Mouse (Mus musculus) ovary, postnatal 14 days (tissue): ENCODE measurements around the gene Dazap2.

ENCODE experiments used
- DNase-seq: peaks from one replicate; pipeline ENCODE4 v3.0.0; 2022; ENCODE audit warnings: low spot score

Gene Dazap2

DNA sequence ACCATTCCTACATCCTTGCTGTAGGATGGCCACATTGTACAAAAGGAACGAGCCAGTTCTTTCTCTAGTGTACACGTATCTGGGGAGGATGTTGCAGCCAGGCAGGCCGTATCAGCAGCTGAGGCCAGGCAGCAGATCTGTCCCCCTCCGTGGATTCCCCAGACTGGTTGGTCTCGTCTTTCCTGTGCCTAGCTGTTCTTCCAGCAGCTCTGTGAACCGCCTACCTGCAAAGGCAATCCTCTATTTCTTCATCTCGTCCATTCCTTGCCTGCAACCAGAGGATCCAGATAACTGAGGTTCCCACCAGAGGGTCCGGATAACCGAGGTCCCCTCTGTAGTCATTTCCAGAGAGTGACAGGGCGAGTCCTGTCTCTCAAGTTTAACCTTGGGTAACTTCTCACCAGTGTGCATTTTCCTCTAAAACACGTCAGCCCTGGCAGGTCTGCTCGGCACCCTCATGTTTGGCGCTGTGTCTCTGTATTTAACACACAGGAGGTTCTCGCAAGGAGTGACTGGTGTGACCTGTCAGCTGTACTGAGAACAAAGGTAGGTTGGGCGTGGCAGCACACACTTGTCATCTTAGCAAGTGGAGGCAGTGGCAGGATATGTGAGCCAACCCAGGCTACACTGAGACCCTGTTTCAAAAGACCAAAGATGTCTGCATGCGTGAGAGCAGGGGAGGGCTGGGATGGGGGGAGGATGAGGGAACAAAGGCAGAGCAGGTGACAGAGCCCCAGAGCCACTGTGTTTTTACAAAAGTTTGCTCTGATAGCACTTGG is 25.0 kb downstream of the Dazap2 start:
- DNase-seq, result no peak

DNA sequence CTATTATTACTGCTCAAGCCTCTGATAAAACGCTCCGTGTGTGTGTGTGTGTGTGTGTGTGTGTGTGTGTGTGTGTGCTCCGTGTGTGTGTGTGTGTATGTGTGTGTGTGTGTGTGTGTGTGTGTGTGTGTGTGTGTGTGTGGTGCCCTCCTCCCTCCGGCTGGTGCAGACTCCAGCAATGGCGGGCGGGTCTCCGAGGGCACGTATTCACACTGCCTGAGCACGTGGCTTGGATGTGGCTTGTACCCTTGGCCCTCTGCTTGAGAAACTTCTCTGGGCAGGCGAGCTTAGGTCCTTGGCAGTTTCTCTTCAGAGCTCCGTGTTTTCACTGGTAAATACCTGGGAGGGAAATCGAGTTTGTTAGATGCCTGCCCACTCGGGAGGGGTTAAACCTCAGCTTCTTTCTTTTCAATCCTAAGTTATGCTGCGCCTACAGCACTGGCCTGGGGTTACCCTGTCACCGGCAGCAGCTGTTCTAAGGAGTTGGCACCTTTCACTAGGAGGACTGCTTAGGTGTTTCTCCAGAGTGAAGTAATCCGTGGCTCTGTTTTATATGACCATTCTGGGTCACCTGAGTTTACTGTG is 26.2 kb downstream of the Dazap2 start:
- DNase-seq, result no peak

DNA sequence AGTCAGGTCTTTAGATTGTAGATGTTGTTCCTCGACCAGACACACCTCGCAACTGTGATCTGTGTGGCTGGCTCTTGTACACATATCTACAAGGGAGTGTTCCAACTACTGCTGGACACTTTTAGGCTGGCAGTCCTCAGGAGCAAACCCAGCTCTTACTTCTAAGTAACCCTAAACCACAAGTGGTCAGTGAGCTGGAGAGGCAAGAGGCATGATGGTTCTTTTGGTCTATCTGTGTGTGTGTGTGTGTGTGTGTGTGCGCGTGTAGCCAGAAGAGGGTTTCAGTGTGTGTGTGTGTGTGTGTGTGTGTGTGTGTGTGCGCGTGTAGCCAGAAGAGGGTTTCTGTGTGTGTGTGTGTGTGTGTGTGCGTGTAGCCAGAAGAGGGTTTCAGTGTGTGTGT is 27.3 kb downstream of the Dazap2 start:
- no peak for DNase-seq

DNA sequence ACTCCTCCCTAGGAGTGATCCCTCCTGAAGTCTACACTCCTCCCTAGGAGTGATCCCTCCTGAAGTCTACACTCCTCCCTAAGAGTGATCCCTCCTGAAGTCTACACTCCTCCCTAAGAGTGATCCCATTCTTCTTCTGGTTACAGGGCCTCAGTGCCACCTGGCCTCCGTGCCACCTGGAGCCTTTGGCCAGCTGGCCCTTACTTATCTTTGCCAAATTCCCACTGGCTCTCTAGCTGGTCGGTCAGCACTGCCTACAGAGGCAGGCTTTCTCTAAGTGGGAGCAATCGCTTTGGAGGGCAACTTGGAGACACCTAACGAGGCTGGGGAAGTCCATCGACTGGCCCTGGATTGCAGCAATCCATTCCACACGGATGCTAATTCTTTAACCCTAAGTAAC is 31.0 kb downstream of the Dazap2 start:
- no peak for DNase-seq

DNA sequence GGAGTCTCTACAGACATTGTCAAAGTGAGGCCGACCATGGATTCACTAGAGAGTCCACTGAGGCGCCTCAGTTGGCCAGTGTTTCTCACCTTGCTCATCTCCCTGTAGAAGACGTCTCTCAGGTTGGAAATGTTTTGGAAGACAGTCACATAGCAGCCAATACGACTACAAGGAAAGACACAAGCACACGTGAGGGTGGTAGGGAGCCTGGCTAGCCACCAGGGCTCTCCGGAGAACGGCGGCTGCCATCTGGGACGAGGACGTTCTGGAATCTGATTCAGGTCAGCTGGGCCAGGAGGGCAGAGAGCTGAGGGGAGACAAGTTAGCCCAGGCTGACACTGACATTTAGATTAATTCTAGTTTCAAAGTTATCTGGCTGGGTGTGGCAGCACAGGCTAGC is 35.0 kb downstream of the Dazap2 start:
- no peak for DNase-seq

DNA sequence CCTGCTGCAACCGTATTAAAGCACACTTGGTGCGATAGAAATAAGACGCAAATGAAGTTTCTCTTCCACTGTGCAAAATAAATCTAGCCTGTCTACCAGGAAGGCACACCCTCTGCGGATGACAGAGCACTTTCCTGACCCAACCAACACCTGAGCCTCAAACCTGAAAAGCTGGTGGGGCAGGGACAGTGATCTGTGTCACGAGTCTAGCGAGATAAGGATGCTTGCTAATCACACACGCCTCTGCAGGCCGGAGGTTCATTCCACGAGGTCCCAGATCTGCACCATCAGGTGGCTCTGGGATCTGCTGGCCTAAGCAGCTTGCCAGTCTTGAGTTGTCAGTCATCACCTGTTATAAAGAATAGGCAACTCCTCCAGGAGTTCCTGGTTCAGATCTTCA is 36.5 kb downstream of the Dazap2 start:
- DNase-seq, result no peak

DNA sequence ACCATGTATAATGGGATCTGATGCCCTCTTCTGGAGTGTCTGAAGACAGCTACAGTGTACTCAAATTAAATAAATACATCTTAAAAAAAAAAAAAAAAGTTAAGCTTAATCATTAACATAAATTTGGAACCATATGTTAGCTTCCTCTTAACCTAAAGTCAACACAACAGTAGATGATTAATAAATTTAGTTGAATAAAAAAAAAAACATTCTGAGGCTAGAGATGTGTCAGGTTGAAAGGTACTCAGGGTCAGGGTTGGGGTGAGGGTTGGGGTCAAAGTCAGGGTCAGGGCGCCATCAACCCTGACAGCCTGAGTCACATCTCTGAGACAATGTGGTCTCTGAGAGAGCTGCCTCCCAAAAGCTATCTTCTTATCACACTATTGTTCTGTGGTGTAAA is 39.1 kb downstream of the Dazap2 start:
- no peak for DNase-seq

DNA sequence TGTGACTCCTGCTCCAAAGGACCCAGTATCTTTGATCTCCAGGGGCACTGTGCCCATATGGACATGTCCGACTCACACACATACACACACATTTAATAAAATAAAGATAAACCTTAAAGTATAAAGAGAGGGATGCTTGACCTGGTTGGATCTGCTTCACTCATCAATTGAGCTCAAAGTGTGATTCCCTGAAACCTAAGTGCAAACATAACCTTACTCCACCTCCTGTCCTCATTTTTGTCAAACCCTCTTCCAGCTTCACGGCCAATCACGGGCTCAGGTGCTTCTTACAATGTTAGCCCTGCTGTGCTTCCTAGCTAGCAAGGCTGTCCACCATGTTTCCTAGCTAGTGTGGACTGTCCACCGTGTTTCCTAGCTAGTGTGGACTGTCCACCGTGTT is 40.1 kb downstream of the Dazap2 start:
- DNase-seq, result no peak

DNA sequence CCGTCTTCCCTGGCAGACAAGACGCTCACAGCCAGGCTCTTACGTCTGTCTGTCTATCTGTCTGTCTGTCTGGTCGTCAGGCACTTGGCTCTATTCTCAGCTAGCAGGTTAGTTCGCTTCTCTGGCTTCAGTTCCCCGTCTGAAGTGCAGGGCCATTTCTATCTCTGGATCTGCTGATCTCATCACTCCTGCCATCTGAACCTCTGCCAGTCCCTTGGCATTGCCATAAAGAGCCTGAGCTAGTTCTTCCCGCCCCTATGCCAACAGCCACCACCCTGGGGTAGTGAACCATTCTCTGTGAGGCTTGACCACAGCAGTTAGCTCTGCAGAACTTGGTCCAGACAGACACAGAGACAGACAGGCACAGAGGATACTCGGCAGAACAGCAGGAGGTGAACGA is 45.2 kb downstream of the Dazap2 start:
- DNase-seq, result no peak

DNA sequence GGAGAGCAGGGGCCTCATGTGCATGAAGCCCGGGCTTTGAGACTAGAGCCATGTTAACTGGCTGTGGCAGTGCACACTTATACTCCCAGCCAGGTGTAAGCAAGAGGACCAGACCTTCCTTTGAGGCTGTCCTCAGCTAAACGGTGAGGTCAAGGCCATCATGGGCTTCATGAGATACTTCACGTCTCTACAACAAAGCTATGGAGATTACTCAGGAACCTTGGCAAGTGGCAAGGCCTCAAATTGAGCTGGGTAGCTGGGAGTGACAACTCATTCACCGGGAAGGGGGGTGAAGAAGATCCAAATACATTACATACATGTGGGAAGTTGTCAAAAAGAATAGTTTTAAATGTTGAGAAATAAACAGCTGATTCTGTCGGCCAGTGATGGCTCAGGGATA is 45.7 kb downstream of the Dazap2 start:
- no peak for DNase-seq

DNA sequence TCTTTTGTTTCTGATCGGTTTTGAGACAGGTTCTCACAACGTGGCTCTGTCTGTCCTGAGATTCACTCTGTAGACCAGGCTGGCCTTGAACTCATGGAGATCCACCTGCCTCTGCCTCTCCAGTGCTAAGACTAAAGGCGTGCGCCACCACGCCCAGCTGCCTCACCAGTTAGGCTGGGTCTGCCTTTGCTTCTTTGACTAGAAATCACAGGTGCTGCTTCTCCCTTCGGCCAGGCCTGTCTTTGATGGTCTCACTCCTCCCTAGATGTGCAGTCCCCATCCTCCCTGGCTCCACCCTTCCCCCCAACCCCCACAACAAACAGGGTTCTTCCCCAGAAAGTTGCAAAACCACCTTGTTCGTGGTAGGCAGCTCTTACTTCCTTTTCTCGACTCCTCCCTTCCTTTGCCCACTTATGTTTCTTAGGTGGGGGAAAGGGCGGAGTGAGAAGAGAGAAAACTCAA is 49.7 kb downstream of the Dazap2 start:
- DNase-seq, result no peak

DNA sequence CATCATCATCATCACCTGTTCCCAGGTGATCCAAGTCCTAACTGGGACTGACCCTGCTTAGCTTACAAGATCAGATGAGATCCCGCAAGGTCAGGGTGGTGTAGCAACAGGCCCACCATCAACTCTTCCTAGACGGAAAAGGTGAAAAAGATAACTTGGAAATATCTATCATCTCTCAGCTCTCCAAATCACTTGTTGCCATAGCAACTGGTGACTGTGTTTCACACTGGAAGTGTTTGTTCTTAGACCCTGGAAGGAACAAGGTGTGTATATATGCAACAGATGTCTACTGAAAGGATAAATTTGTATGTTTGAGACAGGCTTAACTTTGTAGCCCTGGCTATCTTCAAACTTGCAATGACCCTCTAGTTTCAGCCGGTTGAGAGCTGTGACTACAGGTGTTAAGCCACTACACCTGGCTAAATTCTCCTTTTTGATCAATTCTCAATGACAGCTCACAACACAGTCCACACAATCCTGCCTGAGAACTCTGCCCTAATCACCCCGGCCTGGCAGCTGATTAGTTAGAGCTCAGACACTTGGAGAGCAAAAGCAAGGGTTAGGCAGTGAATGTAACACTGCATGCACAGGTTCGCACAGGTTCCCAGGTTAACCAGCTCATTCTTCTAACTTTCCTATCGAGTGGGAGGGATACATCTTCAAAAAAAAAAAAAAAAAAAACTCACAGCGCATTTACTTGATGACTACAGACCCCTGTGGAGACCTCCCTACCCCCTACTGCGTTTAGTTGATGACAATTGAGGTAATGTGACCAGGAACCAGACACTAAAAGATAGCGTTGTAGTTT is 50.5 kb downstream of the Dazap2 start:
- DNase-seq, result no peak

DNA sequence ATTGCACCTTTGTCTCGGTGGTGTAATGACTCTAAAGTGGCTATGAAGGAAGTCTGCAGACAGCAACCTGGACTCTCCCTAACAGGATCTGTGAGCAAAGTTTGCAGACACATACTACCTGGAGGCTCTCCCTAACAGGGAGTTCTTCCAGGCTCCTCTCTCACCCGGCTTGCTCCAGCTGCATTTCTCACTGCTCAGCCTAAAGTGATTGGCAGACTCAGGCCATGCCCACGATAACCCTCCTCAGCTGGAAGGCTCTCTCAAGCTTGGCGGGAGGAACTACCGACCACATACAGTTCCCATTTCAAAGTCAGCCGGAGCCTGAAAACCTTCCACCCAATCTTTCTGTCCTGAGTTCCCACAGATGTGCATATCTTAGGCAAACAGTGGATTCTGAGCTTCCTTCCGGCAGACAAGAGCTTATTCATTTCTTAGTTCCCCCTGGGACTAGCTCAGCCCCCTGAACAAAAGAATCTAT is 51.1 kb downstream of the Dazap2 start:
- DNase-seq, result no peak

DNA sequence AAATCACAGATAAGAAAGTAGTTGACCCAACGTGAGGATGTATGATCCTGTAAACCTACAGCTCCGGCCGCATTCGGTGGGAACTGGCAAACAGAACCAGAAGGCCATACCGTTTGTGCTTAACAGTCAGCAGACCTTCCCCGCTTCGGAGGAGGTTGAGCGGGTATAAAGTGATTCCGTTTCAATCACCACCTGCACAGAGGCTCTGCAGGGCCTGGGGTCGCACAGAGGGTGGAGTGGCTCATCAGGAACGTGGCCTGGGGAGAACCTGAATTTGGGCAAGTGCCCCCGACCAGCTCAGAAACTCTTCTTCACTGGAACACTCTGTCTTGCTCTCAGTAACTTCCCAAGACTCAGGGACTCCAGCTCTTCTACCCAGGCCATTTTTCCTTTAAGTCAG is 51.7 kb downstream of the Dazap2 start:
- no peak for DNase-seq

DNA sequence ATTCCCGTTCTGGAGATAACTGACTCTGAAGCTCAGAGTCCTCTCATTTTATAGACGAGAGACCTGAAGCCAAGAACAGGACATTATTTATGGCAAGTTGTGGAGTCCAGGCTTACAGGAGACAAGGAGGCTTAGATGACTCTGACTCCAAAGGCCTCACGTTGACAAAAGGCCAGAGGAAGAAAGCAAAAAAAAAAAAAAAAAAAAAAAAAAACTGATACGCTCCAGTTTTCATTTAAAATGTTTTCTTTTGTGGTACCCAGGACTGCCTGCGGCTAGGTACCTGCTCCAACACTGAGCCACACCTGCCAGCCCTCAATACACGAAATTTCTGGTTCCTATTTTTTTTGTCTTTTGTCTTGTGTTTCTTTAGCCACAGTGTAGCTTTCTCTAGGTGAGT is 52.3 kb downstream of the Dazap2 start:
- DNase-seq, result no peak

DNA sequence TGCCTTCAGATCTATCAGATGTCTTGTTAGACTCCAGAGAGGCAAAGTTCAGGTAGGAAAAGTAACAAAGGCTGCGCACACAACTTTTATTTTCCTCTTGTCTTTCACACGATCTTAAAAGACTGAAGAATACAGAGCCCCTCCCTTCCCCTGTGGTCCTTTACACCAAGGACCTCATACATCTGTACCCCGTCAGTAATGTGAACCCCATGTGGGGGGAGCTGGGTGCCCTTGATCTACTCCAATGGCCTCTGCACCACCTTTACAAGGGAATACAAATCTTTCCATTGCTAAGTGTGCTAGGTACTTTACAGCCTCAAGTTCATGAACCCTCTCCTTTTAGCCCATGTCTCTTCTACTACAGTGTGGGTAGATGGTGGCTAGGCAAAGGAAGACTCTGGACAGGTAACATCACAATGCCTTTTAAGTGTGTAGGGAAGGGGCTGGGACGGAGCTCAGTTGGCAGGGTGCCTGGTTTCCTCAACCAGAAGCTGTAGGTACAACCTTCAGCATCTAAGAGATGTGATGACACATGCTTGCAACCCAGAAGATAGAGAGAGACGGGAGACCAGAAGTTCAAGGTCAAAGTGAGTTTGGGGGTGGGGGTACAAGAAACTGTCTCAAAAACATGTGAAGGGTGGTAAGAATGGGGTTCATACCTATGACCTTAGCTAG is 52.9 kb downstream of the Dazap2 start:
- no peak for DNase-seq

DNA sequence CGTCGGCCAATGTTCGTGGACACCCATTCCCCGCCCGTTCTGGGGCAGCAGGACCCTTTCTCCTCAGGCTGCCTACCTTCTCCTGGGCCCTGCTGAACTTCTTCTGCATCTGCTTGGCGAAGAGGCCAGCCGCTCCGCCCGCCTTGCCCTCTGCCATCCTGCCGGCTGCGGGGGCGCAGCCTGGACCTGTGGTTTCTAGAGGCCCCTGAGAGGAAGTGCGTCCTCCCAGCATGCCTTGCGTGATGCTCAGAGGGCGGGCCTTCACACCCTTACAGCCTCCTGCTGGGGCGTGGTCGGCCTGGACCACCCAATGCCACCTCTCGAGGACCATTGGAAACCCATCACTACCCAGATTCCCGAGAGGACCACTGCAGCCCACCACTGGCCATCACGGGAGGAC is 54.2 kb downstream of the Dazap2 start, which contains the start of gene Bin2:
Gene Bin2 (minus strand): TSS at position 217 of the 400 bp plus-strand sequence.
- DNase-seq, result no peak

DNA sequence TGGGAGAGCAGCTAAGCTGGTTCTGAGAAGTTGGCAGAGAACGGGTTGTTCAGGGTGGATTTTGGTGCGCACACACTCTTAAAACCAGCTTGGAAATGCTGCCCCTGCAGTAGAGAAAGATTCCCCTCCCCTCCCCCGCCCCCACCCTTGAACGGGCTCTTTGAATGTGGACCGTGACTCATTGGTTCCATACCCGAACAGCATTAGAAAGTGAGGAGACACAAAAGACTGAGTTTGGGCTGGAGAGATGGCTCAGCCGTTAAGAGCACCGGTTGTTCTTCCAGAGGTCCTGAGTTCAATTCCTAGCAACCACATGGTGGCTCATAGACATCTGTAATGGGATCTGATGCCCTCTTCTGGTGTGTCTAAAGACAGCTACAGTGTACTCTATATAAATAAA is 54.9 kb downstream of the Dazap2 start:
- DNase-seq, result no peak
